Mouse (Mus musculus): ENCODE measurements around the gene Gpr4. TPM values are rescaled to one million over a fixed set of nuclear protein-coding genes. Genes with fewer than 3 reads are reported as not detected.
A peak's percentile ranks its signal among the peaks of the same experiment; 100 is the strongest.

Gpr4 gene
- total and polyA plus RNA-seq, 3 experiments = 0.15 to 0.19 TPM; not detected in 1

GRCm38 (mm10) chr7:19267051-19267450 lies 54.7 kb downstream of the Gpr4 start:
- peaks cover 9 to 40% of the 10 kb centered on the region in 2 experiments for H3K4me1 ChIP-seq (ENCODE audit: control insufficient read depth in 1 of 2, insufficient read depth in 2 of 2, low read length in 2 of 2)
- no peaks in the 10 kb centered on the region for H3K9me3 ChIP-seq (replicated peaks; ENCODE audit: insufficient read depth, low read length)
- no peaks in the 10 kb centered on the region for H3K27me3 ChIP-seq (ENCODE audit: control insufficient read depth in 1 of 2, insufficient read depth in 2 of 2, low read length in 2 of 2)
- H3K27ac ChIP-seq (ENCODE audit: control insufficient read depth, low read depth, low read length) = peak overlapping the region; percentile 77
- peaks cover 0 to 29% of the 10 kb centered on the region in 2 experiments; a peak in 3 of 4 replicates for H3K36me3 ChIP-seq (ENCODE audit: control insufficient read depth in 1 of 2, insufficient read depth in 2 of 2, low read length in 2 of 2)
- peaks cover 47% of the 10 kb centered on the region for H3K79me2 ChIP-seq (ENCODE audit: control insufficient read depth, insufficient read depth, low read length, poor library complexity)
- peak overlapping the region; percentile 44 for H3K9ac ChIP-seq (ENCODE audit: control insufficient read depth, low read depth, low read length, poor library complexity, severe bottlenecking)
- DNase-seq (ENCODE audit: low read depth, low spot score) = no peak
- no peak overlapping the region for H3K4me3 ChIP-seq (ENCODE audit: control insufficient read depth in 1 of 2, insufficient read depth in 1 of 2, low read depth in 2 of 2, low read length in 2 of 2)
- TF ChIP-seq CTCF (IDR thresholded peaks at IDR 0.05 in 2 of 3, conservative IDR thresholded peaks at IDR 0.05 in 1 of 3; ENCODE audit: control insufficient read depth in 1 of 3, insufficient read depth in 1 of 3, low read depth in 2 of 3, low read length in 3 of 3, poor library complexity in 1 of 3, severe bottlenecking in 1 of 3) (no peak), MAFK (IDR thresholded peaks at IDR 0.05; ENCODE audit: borderline replicate concordance, low read depth, low read length) (no peak), ZC3H11A (IDR thresholded peaks at IDR 0.05; ENCODE audit: low read depth, low read length) (no peak), TAL1 (IDR thresholded peaks at IDR 0.05; ENCODE audit: low read length) (no peak), CHD1 (IDR thresholded peaks at IDR 0.05; ENCODE audit: low read depth, low read length) (no peak), MAZ (IDR thresholded peaks at IDR 0.05; ENCODE audit: low read depth, low read length) (no peak), NELFE (IDR thresholded peaks at IDR 0.05; ENCODE audit: low read depth, low read length) (no peak), UBTF (IDR thresholded peaks at IDR 0.05; ENCODE audit: borderline replicate concordance, insufficient read depth, low read depth, low read length) (no peak), RCOR1 (IDR thresholded peaks at IDR 0.05; ENCODE audit: low read depth, low read length) (no peak)

- peak; percentile 55 for DNase-seq (ENCODE audit: low read depth, low spot score)
- Histone ChIP-seq H3K27ac (ENCODE audit: control insufficient read depth, low read depth, low read length) (peak overlapping the region; percentile 79), H3K36me3 (ENCODE audit: control insufficient read depth in 1 of 2, insufficient read depth in 2 of 2, low read length in 2 of 2) (peaks cover 0 to 28% of the 10 kb centered on the region in 2 experiments; a peak in 3 of 4 replicates), H3K4me1 (ENCODE audit: control insufficient read depth in 1 of 2, insufficient read depth in 2 of 2, low read length in 2 of 2) (peaks cover 9 to 41% of the 10 kb centered on the region in 2 experiments), H3K9ac (ENCODE audit: control insufficient read depth, low read depth, low read length, poor library complexity, severe bottlenecking) (peak overlapping the region; percentile 81), H3K79me2 (ENCODE audit: control insufficient read depth, insufficient read depth, low read length, poor library complexity) (peaks cover 47% of the 10 kb centered on the region), H3K27me3 (ENCODE audit: control insufficient read depth in 1 of 2, insufficient read depth in 2 of 2, low read length in 2 of 2) (no peaks in the 10 kb centered on the region), H3K9me3 (replicated peaks; ENCODE audit: insufficient read depth, low read length) (no peaks in the 10 kb centered on the region), H3K4me3 (ENCODE audit: control insufficient read depth in 1 of 2, insufficient read depth in 1 of 2, low read depth in 2 of 2, low read length in 2 of 2) (peak overlapping the region; percentile 64 to 76)
- TF ChIP-seq MXI1 (IDR thresholded peaks at IDR 0.05; ENCODE audit: low read depth, low read length) (peak; percentile 53; the same call in 1 of the 2 replicates), HCFC1 (IDR thresholded peaks at IDR 0.05; ENCODE audit: low read depth, low read length) (no peak), EP300 (IDR thresholded peaks at IDR 0.05; ENCODE audit: low read depth in 1 of 2, low read length in 2 of 2) (peak in 1 of 2 experiments; percentile 9; a peak in 1 of 4 replicates), ZNF384 (IDR thresholded peaks at IDR 0.05; ENCODE audit: low read depth, low read length) (no peak), POLR2AphosphoS5 (IDR thresholded peaks at IDR 0.05; ENCODE audit: borderline replicate concordance, low read depth, low read length) (no peak), ELF1 (IDR thresholded peaks at IDR 0.05; ENCODE audit: low read depth, low read length) (0 out of 2 replicates have a peak, but pooled peaks have one; percentile 6), CHD1 (IDR thresholded peaks at IDR 0.05; ENCODE audit: low read depth, low read length) (0 out of 2 replicates have a peak, but pooled peaks have one; percentile 80)
Measured at GRCm38 (mm10) chr7:19268993-19269681, 56.8 kb downstream of the Gpr4 start.
